Mouse (Mus musculus) cerebellum, postnatal 36 days (tissue): ENCODE data around the gene Relt.
A peak's percentile ranks its signal among the peaks of the same experiment; 100 is the strongest.
"Not testable (repeated sequence)": the region's sequence is repeated elsewhere in the genome, so short reads cannot be mapped to it uniquely, and the experiment has no call there.

Source experiments
- DNase-seq, 2 experiments: peaks; one replicate each; pipeline ENCODE4 v3.0.0; 2021 to 2022; ENCODE audit warnings: mixed read lengths in 2 of 2

Gene Relt

DNA sequence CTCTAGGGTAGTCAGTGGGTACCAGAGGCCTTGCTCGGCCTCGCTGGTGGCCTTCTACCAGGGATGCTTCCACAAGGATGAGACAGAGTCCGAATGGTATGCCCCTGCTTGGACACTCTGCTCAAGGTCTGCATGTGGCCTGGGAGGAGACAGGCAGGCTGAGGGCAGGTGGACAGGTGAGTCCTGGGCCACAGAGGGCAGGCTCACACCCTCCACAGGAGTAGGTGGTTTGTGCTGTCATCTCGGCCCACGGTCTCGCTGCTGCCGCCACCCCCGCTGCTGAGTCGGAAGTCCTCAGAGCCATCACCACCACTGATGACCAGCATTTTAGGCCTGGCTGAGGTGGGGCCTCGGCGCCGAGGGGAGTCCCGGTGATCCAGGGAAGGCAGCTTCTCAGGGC is 10.0 kb upstream of the Relt start:
- no peak for DNase-seq

DNA sequence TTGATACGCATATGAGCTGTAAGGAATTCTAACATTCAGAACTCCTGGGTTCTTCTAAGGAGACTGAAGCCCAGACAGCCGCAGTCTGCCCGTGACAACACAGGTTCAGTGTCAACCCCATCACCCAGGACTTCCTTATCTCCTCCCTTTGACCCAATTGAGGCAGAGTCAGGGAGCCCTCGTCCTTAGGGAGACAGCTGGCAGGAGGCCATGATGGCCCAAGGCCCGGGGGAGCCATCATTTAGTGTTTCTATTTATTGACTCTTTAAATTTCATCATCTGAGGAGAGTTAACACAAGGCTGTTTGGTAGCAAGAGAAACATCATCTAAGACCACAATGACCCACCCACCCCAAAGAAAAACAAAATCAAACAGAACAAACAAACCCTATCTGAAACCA is 8.6 kb upstream of the Relt start:
- no peak for DNase-seq

DNA sequence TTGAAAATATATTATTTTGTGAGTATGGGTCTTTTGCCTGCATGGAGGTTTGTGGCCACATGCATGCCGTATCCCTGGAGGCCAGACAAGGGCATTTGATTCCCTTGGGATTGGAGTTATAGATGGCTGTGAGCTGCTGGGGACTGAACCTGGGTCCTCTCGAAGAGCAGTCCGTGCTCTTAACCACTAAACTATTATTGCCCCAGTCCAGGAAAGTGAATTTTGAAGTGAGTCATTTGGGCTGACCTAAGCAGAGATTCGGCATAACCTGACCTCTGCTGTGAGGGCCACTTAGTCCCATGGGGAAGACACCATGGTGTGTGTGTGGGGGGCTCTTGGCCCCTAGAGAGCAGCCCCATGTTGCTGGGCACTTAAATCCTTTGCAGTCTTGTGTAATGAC is 8.1 kb upstream of the Relt start:
- DNase-seq: no peak

DNA sequence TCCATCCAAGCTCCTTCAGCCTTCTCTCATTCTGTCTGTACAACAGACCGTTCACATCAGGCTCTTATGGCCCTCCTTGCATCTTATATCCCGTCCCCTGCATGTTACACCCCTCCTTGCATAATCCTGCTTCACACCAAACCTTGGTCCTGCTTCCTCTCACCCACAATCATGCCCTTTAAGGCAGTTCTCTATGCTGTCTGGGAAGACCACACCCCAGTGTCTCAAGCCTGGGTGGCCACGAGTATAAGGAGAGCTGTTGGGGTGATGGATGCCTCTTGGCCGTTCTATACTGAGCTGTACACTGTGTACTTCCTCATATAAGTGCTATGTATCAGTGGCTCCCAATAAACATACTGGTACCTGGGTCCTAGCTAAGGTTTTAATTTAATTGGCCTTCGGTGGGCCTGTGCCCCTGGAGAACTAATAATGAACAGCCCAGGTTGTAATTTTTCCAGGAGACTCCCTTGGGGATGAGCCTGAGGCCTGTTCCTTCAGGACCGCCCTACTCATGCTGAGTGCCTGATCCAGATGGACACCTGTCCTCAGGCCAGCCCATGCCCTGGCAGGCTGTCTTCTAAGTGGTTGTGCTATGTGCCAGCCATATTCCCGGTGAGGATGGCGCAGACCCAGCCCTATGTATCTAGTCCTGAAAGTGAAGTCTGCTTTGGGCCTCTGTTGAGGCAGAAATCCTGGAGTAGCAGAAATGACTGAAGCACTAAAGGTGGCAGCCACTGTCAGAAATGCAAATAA is 6.8 kb upstream of the Relt start:
- peak in 1 of 2 experiments; percentile 28 for DNase-seq

DNA sequence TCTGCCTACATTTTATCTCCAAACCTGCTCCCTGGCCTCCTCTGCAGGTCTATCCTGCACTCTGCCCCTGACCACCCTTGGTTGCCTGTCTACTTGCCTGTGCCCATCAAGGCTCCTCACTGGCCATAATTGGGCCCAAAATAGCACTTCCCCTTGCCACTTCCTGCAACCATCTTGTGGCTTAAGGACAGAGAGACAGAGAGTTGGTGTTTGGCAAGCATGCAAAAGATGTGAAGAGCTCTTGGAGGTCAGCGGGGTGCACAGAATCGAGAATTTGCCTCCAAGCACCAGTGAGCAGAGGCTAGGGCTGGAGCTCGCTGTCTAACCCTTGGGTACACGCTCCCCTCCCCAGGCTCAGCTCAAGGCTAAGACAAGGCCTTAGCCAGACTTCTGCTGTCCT is 5.3 kb upstream of the Relt start:
- no peak for DNase-seq

DNA sequence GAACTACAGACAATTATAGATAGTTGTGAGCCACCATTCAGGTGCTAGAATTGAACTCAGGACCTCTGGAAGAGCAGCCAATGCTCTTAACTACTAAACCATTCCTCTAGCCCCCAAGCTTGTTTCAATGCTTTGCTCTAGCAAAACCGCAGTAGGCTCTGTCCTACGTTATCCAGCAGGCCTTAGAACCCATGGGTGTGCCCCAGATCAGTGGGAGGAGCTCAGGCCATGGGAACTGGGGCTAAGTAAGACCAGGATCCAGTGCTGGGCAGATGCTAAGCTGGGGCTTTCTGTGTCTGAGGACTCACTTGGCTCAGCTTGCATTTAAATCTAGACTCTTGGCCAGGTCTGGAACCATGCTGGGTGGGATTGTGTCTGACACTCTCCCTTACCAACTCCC is 4.3 kb upstream of the Relt start:
- DNase-seq: no peak

DNA sequence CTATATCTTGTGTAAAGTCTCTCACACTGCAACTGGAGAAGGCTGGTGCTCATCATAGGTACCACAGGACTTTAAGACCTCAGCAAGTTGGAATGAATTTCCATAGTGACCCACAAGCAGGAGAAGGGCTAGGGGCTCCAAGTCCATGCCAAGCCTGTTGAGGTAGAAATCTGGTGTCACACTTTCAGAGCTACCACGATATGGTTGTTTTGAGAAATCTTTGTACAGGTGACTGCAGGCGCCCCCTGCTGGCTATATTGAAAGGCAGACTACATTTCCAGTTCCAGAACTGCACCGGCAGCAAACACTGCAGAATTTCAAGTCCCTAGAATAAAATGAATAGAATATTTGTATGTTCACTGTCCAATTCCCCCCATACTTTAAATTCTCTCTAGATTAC is 3.4 kb upstream of the Relt start:
- DNase-seq: peak; percentile 77 to 83

DNA sequence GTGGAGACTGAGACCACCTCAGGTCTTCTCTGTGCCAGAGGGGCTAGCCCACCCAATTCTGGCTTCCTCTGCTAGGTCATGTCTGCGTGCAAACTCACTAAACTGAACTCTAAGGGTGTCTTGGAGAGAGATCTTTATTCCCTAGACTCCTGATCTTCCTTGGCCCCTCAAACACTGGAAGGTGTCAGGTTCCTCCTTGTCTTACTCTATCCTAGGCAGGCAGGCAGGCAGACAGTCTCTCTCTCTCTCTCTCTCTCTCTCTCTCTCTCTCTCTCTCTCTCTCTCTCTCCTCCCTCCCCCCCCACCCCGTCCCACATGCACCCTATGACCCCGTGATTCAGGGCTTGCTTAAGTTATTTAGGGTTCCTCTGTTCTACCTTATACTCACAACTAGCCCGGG is 893 bp downstream of the Relt start:
- no peak for DNase-seq

DNA sequence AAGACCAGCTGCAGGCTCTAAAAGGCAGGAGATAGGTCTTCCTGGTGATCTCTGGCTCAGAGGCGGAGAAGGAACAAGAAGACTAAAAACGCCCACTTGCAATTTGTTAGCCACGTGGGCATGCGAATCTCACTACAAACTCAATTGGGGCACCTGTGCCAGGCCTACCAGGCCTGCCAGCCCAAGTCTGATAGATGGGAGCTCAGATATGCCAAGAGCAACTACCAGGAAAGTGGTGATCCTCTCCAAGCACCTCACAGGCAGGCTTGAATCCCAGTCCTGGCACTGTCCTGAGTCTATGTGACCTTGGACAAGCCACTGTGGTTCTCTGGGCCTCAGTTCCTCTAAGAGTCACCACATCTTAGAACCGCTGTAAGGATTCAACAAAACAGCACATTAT is 2.0 kb downstream of the Relt start:
- no peak for DNase-seq

DNA sequence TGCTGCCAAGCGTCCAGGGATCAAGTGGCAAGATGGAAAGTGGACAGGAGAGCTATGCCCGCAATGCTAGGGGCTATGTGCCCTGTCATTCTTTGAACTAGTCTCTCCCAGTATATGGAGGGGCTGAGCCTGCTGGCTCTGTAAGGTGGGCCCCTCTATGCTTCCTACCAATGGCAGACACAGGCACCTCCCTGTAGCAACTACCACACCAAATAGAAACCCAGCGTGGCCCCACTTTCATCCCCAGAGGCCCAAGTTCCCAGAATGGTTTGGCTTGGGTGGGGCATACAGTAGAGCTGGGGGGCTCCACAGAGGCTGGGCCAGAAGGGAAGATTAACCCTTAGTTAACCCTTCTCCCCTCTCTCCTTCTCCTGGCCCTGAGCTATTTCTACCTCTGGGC is 2.8 kb downstream of the Relt start:
- DNase-seq: no peak

DNA sequence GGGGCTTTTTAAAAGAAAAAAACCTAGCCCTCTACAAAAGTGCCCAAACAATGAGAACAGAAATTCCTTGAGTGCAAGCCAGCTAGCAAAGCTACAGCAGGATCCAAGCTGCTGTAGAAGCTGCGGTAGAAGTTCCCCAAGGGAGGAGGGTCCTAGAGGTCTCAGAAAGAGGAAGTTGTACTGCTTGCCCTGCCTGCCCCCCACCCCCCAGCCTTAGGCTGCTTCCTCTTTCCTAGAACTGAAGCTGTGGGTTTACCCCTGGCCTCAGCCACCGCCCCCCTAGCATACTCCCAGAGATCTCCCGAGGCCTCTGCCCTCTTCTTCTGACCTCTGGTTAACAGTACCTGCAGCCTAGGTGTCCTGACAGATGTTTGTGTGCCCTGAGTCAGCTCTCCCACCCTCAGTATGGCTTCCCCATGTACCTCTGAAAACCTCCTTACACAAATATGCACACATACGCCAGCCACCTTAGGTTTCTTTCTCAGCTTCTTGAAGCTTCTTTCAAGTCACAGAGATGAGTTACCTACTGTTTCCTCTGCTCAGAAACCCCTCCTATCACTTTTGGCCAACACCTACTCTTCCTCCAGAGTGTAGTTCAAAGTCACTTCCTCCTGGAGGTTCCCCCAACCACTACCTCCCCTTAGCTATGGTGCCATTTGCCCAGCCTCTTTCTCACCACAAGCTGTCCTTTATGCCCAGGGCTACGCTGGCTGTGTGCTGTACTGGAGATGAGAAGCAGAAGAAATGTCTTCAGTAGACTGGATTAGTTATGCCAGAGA is 7.3 kb downstream of the Relt start:
- no peak for DNase-seq

DNA sequence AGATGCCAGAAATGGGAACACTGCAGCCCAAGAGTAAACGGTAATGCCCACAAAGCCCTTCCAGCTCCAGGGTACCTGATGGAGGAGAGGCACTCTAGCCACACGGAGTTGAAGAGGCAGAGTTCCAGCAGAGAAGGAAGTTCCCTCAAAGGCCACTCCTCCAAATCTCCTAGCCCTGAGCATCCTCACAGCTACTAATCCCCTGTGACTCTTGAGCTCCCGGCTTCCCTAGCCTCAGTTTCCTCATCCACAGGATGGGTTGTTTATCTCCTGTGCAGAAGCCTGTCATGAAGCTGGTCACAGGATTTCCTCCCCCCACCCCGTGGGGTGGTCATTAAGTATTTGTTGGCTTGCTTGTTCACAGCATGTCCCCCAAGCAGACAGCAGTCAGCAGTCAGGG is 7.9 kb downstream of the Relt start:
- no peak for DNase-seq

DNA sequence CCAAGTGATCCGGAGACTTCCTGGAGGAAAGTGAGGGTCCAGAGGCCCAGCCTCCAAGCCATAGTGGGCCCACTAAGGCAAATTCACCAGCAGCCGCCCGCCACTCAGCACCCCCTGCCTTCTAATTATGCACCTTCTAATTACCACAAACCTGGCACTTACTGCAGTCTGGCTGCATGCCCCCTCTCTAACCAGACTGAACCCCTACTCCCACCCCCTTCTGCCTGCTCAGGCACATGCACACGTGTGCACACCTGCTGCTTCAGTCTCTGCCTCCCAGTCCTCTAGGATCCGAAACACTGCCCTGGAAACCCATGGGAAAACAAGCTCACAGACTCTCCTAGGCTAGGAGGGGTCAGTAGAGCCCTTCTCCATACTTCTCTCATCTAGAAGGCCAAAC is 8.4 kb downstream of the Relt start:
- no peak for DNase-seq

DNA sequence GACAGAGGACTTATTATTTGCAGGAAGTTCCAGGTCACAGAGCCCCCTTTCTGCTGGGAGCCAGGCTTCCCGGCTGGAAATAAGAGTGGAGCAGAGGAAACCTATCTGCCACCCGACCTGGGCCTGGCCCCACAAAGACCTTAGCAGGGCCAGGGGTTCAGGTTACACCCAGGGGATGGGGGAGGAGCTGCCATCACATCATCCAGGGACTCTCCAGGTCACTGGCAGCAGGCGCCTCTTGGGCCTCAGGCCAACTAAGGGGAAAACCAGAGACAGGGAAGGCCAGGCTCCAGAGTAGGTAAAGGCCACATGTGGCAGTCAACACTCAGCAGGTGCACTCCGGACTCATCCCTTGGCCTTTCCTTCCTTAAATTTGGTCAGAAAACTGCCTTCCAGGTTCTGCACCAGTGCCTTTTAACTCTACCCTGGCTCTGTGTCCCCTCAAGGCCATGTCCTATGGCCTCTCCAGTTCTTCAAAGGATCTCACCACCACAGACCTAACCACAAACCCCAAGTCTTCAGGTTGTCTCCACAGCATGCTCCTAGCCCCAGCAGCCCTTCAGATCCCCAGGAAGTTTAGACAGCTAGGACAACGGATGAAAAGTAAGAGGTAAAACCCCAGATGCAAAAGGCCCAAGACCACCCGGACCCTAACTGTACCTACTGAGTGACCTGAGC is 9.0 kb downstream of the Relt start:
- DNase-seq: no peak

DNA sequence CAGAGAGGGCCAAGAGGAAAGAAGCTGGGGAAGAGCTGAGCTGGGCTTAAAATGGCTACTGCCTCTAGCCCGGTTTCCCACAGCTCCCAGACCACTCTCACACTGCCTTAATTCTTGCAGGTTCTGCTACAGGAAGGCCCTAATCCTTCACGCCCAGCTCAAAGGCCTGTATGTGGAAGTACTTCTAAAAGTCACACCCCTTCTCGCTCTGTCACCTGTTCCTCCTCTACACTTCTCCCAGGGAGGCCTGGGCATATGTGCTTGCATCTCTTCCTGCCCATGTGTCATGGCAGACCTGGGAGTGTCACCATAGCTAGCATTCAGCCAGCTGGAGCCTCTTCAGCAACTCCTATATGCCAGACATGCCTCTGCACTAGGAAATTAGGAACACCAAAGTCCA is 9.8 kb downstream of the Relt start:
- DNase-seq: no peak

DNA sequence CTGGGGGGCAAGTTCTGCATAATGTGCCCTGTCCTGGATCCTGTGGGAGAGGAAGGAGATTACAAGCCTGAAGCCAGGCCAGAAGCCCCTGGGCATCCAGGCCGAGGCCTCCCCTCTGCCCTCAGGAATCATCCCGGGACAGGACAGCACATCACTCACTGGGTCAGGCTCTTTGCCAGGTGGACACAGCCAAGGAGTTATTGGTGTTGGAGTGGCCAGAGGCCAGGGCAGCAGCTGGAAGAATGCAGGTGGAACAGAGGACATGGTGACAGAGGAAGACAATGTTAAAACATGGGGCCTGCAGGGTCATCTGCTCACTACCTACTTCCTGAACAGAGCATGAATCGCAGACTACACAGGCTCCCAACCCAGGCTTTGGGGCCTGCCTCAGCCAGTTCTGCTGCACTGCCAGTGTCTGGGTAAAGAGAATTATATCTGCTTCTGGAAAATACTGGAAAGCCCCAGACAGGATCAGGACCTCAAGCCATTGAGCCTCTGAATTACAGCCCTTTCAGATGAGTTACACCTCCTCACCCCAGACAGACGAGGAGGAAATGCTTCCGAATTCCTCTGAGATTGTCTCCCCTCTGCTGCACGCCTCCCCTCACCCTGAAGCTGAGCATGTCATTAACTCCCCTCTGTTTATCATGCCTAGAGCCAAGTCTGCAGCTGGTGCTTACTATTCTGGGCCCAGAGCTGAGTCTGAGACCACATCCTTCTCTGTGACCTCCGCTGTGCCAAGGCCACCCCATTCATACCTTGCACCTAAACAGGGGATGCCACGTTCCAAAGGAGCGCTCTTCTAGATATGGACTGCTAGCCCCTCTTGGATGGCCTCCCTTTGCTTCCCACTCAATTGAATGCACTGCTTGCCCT is 11.5 kb downstream of the Relt start:
- no peak for DNase-seq

DNA sequence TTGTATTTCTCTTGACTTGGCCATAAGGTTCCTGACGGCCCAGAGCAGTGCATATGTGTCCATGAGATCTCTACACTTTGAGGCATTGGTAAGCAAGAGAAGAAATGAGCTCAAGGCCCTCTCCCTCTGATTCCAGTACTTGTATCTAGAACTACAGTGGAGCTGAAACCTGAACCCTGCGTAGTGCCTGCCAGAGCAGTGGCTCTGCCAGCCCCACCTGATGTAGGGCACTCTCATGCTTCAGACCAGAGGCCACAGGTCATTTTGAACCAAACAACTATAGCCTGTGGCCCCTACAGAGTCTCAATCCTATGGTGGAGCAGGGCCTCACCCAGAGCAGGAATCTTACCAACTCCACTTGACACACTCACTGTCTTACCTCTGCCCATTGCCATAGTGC is 13.7 kb downstream of the Relt start:
- no peak for DNase-seq

DNA sequence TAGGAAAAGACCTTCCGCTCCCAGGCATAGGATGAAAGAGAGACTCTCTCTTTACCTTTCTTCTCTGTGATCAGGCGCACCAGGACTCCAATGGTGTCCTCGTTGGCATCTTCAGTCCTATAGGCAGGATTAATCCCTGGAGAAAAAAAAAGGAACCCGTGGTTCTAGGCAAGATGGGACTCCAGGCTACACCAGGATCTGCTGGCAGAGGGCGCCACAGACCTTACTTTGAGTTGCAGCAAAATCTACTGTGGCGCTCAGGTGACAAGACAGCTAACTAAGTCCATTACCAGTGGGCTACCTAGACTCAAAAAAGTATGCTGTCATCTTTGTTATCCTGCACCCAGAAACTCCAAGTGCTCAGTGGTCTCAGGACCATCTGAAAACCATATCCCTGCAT is 14.5 kb downstream of the Relt start:
- DNase-seq: peak; percentile 72 to 76

DNA sequence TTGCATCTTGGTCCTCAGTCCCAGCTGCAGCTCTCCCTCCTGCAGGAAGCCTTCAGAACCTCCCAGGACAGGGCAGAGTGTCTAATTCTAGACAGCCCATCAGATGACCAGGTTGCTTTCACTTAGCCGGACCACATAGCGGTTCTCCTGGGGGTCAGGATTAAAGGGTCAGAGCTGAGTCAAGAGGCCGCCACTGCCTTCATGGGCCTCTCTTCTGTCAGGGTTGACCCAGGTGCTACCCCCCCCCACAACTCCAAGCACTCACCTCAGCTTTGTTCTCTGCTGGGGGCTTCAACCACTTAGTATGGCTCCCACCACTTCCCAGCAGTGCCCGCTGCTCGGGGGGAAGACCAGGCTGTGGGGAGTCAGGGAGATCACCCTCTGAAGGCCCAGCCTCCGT is 16.1 kb downstream of the Relt start:
- DNase-seq: no peak

DNA sequence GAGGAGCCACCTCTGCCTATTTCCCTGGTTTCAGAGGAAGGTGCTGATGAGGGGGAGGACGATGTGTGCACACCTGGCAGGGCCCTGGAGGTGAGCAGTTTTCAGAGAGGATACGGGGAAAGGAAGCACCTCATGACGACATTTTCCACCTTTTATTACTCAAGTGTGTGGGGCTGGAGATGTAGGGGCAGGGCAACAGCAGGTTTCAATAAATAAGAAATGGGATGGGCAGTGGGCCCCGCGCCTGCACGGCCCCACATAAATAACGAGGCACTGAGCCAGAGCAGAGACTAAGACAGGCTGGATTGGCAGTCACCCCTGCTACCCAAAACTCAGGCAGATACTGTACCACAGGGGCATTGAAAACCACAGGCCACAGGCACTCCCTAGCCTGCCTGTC is 17.2 kb downstream of the Relt start:
- not testable (repeated sequence) for DNase-seq

DNA sequence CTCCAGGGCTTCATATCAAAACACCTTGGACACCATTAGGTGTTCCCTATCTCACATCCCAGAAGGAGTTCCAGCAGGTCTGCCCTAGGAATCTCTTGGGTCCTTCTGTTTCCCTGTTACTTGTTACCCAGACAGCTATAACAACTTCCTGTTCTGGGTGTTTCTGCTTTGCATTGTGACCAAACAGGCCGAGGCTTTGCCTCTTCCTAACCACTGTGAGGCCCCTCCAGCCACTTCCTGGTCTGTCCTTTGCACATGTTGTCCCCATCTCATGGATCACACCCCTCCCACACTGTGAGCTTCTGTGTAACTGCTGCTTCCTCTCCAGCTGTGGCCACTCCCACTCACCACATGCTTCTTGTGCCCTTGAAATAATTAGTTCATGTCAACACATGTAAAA is 17.8 kb downstream of the Relt start:
- no peak for DNase-seq

DNA sequence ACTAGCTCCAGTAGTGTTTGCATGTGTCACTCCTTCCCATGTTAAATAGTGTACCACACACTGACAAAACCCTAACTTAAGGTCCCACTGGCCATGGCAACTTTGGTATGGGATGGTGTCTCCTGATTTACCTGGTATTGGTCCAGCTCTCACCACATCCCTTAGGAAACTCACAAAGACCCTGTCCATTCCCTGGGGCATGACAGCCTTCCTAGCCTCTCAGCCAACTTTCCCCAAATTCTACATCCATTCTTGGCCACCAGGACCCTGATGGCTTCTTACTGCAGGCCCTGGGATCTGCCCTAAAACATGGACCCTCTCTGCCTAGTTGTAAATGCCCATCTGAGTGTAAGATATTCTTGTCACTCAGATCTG is 18.2 kb downstream of the Relt start:
- DNase-seq: no peak

DNA sequence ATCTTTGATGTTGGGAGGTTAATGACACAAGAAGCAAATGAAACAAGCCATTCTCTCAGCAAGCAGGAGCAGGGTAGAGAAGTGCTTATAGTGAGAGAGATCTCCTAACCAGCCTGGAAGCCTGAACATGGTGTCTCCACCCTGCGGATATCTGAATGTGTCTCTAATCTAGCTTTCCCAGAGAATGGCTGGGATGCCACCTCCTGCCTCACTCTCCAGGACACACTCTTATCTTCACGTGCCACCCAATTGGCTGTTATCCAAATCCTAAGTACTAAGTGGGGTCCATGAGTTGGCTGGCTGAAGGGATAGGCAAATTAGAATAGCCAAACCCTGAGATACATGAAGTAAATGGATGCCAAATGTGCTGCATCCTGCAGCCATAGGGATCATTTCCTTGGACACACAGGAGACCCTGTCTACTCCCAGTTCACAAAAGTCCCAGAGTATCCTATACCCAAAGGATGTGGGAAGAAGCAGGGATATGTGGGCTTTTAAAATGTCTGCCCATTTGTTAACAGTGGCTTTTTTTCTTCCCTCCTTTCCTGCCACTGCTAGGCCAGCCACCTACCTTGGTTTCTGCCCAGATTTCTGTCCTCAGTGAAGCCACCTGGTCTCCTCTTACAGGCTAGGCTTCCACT is 18.7 kb downstream of the Relt start:
- DNase-seq: no peak
